Mouse (Mus musculus): ENCODE results near the gene Prl3d1. TPM values are rescaled to one million over a fixed set of nuclear protein-coding genes. Genes with fewer than 3 reads are reported as not detected.
"Not testable (repeated sequence)": the region's sequence is repeated elsewhere in the genome, so short reads cannot be mapped to it uniquely, and the experiment has no call there.

Prl3d1 gene
- not detected in 2 replicates for polyA plus RNA-seq (2012; rRNA removed)

- not testable (repeated sequence) for DNase-seq (ENCODE audit: low read depth)
These were observed at the start of gene Prl3d1 for GRCm38 (mm10) chr13:27093890-27094289. Prl3d1 (plus strand) TSS chr13:27094190.

- no peak for DNase-seq (ENCODE audit: low read depth)
These were observed 36.7 kb upstream of the Prl3d1 start, which contains the start of gene Prl for GRCm38 (mm10) chr13:27057270-27057669. Prl (plus strand) TSS chr13:27057570.

- DNase-seq (ENCODE audit: low read depth), result no peak
These were observed 34.8 kb upstream of the Prl3d1 start for GRCm38 (mm10) chr13:27059177-27059576.

GRCm38 (mm10) chr13:27121398-27121797, 27.4 kb downstream of the Prl3d1 start, which contains the start of gene Prl3d2:
Prl3d2 (plus strand) TSS chr13:27121698.
- DNase-seq (ENCODE audit: low read depth), result not testable (repeated sequence)

- DNase-seq (ENCODE audit: low read depth), result no peak
These were observed 54.3 kb downstream of the Prl3d1 start for GRCm38 (mm10) chr13:27148264-27148663.

Other genes starting within 250 kb of the Prl3d1 start
- not detected in 2 replicates for gene Prl, start 36.6 kb upstream of the Prl3d1 start, polyA plus RNA-seq (2012; rRNA removed)
- gene Prl3d2, start 27.5 kb downstream of the Prl3d1 start, polyA plus RNA-seq (2012; rRNA removed), result not detected in 2 replicates
- not detected in 2 replicates for gene Prl3d3, start 62.6 kb downstream of the Prl3d1 start, polyA plus RNA-seq (2012; rRNA removed)
- gene Prl3c1, start 102.5 kb downstream of the Prl3d1 start, polyA plus RNA-seq (2012; rRNA removed), result not detected in 2 replicates
- not detected in 2 replicates for gene Prl3b1, start 147.7 kb downstream of the Prl3d1 start, polyA plus RNA-seq (2012; rRNA removed)
- gene Prl3a1, start 165.2 kb downstream of the Prl3d1 start, polyA plus RNA-seq (2012; rRNA removed), result not detected in 2 replicates
- gene Prl6a1, start 218.4 kb downstream of the Prl3d1 start, polyA plus RNA-seq (2012; rRNA removed), result not detected in 2 replicates